Mouse (Mus musculus) CH12.LX (cell line): ENCODE measurements around the gene Lrrc28.

Source experiments
- CTCF ChIP-seq, 2 experiments: IDR thresholded peaks in 1 of 2; conservative IDR thresholded peaks in 1 of 2; 2 replicates each; pipeline ENCODE4 v1.5.1; 2011 to 2012; ENCODE audit warnings: low read depth in 2 of 2, low read length in 2 of 2, improper control_type of control experiment in 1 of 2, inconsistent platforms in 1 of 2, mild to moderate bottlenecking in 1 of 2, moderate library complexity in 1 of 2
- EP300 ChIP-seq: IDR thresholded peaks from 2 replicates; pipeline ENCODE4 v1.6.1; 2011; ENCODE audit warnings: low read length, improper control_type of control experiment
- KAT2A ChIP-seq: IDR thresholded peaks from 2 replicates; pipeline ENCODE4 v1.6.1; 2012; ENCODE audit warnings: low read length, improper control_type of control experiment, inconsistent platforms; ENCODE audit not compliant: insufficient replicate concordance
- MXI1 ChIP-seq: IDR thresholded peaks from 2 replicates; pipeline ENCODE4 v1.6.1; 2011; ENCODE audit warnings: mild to moderate bottlenecking, low read depth, low read length, improper control_type of control experiment
- NELFE ChIP-seq: IDR thresholded peaks from 2 replicates; pipeline ENCODE4 v1.6.1; 2011; ENCODE audit warnings: low read depth, low read length, improper control_type of control experiment
- POLR2A ChIP-seq: IDR thresholded peaks from 2 replicates; pipeline ENCODE4 v1.6.1; 2011; ENCODE audit warnings: low read depth, mild to moderate bottlenecking, improper control_type of control experiment, low read length
- USF1 ChIP-seq: IDR thresholded peaks from 2 replicates; pipeline ENCODE4 v1.6.1; 2014; ENCODE audit warnings: low read depth, mild to moderate bottlenecking, inconsistent platforms, low read length, improper control_type of control experiment

DNA sequence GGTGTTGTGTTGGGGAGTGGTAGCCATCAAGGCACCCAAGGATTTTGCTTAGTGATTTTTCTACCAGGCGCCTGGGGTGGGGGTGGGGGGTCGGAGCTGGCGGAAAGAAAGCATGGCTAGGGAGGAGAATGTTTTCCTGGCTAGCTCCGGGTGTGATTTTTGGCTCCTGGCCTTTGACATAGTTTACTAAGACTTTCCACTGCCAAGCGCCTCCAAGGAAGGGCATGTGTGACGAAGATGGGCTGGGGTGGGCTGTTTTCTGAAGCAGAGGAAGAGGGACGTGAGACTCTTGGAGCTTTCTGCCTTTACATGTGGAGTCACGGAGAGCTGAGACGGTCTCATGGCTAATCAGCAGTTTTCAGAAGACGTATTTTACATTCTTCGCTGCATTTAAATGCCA, 173.8 kb downstream of the Lrrc28 start:
- no peak for TF ChIP-seq CTCF (conservative IDR thresholded peaks at IDR 0.05 in 1 of 2, IDR thresholded peaks at IDR 0.05 in 1 of 2; ENCODE audit: low read depth in 2 of 2, low read length in 2 of 2)
- no peak for TF ChIP-seq KAT2A
- TF ChIP-seq USF1, result no peak
- TF ChIP-seq MXI1, result no peak
- TF ChIP-seq POLR2A, result no peak
- TF ChIP-seq EP300, result no peak
- TF ChIP-seq NELFE, result no peak
